In genomic region chr9:121830956-121831293, GRCm38 (mm10) we compare ENCODE assay signal across 8 mouse cellular contexts. TPM values are rescaled to one million over a fixed set of nuclear protein-coding genes. Genes with fewer than 3 reads are reported as not detected.
A peak's percentile ranks its signal among the peaks of the same experiment; 100 is the strongest.
DNase-seq lines count a peak whose midpoint lies in the region; ATAC-seq lines count a peak whose summit lies in the region.

No protein-coding gene starts in this region.

- H3K36me3 ChIP-seq in lung, embryonic 16.5 days (ENCODE audit: control insufficient read depth, insufficient read depth, low read length), result no peaks in the 10 kb centered on the region

- H3K27me3 ChIP-seq in lung, embryonic 16.5 days (ENCODE audit: control insufficient read depth, insufficient read depth, low read depth, low read length), result no peaks in the 10 kb centered on the region

- no peak overlapping the region for H3K4me2 ChIP-seq in lung, embryonic 16.5 days (ENCODE audit: low read depth, low read length)

- intact Hi-C loops in heart, postnatal 14 days (cut with DNase I), result loop anchor here (2.0 to 5.0 kb wide), 3 partner anchors 46 to 134 kb away; no protein-coding TSS in a partner anchor

- no peak overlapping the region for H3K4me3 ChIP-seq in lung, embryonic 16.5 days (ENCODE audit: low read length)

- H3K4me1 ChIP-seq in lung, embryonic 16.5 days (replicated peaks; ENCODE audit: control insufficient read depth, insufficient read depth, low read length), result no peaks in the 10 kb centered on the region

- no peak overlapping the region for H3K27ac ChIP-seq in lung, embryonic 16.5 days (ENCODE audit: low read length)

- ATAC-seq in lung, embryonic 16.5 days (ENCODE audit: low read depth), result peak; percentile 41; the same call in 1 of the 2 replicates

- no peaks in the 10 kb centered on the region for H3K9me3 ChIP-seq in lung, embryonic 16.5 days (ENCODE audit: control insufficient read depth, low read length)

- WGBS in lung, embryonic 16.5 days, result 14% methylated on average over 6 of the region's 6 CpGs

- peak; percentile 73 to 74 for DNase-seq in CD8-positive naive resting alpha-beta T cell, adult 2 months (ENCODE audit: low read depth in 2 of 2, low spot score in 2 of 2)
- DNase-seq in adrenal gland, adult (ENCODE audit: inconsistent age in 2 of 2, low spot score in 1 of 2), result peak; percentile 74 to 94
- DNase-seq in embryo, embryonic 10.5 days (ENCODE audit: low spot score), result peak; percentile 88
- peak; percentile 78 to 90 for DNase-seq in heart, postnatal 14 days
- DNase-seq in layer of hippocampus, adult 18-20 months (ENCODE audit: low spot score in 2 of 2), result peak; percentile 69 to 94
- DNase-seq in retina, adult 2 months (ENCODE audit: low read depth, low spot score), result peak; percentile 71
- peak; percentile 76 for DNase-seq in thymus, postnatal 25 days

- no peak overlapping the region for H3K9ac ChIP-seq in lung, embryonic 16.5 days (ENCODE audit: low read length)

RNA-seq across cellular contexts. Expression of gene Ccdc13, which starts 8.3 kb away (rescaled TPM):
- total RNA-seq in heart, postnatal 14 days (2021), result under 1 TPM in 1 of 2 experiments, not detected in 1; 0.38 TPM
- total RNA-seq in layer of hippocampus, adult 18-20 months (2021), result 1 to 10 TPM; 8.1 to 8.4 TPM
- polyA plus RNA-seq in lung, embryonic 16.5 days (2015; fragmentation: Nextera tagmentation; extraction: Ambion mirVana), result 2.0 and 2.4 TPM in 2 replicates

RNA-seq across cellular contexts. Expression of gene Higd1a, which starts 27.2 kb away (rescaled TPM):
- total RNA-seq in heart, postnatal 14 days (2021), result 100 to 1,000 TPM; 203 to 224 TPM
- 10 to 100 TPM; 79.1 to 86.6 TPM for total RNA-seq in layer of hippocampus, adult 18-20 months (2021)
- polyA plus RNA-seq in lung, embryonic 16.5 days (2015; fragmentation: Nextera tagmentation; extraction: Ambion mirVana), result 152 and 166 TPM in 2 replicates

RNA-seq across cellular contexts. Expression of gene Hhatl, which starts 38.6 kb away (rescaled TPM):
- total RNA-seq in heart, postnatal 14 days (2021), result 100 to 1,000 TPM; 118 to 123 TPM
- 10 to 100 TPM; 17.9 to 20.0 TPM for total RNA-seq in layer of hippocampus, adult 18-20 months (2021)
- 1.4 and 2.4 TPM in 2 replicates for polyA plus RNA-seq in lung, embryonic 16.5 days (2015; fragmentation: Nextera tagmentation; extraction: Ambion mirVana)

RNA-seq across cellular contexts. Expression of gene Klhl40, which starts 53.5 kb away (rescaled TPM):
- total RNA-seq in heart, postnatal 14 days (2021), result 1 to 10 TPM; 6.7 to 6.8 TPM
- total RNA-seq in layer of hippocampus, adult 18-20 months (2021), result 1 to 10 TPM; 4.8 to 5.6 TPM
- polyA plus RNA-seq in lung, embryonic 16.5 days (2015; fragmentation: Nextera tagmentation; extraction: Ambion mirVana), result 0.57 and 2.2 TPM in 2 replicates

Comparison
In these comparisons a context has a peak if more than half of its experiments do, and no peak if none do; other contexts are left out.
1. RNA of gene Ccdc13, which starts 8.3 kb away (total RNA-seq): 8.1 to 8.4 TPM in layer of hippocampus, adult 18-20 months; 0.38 TPM in heart, postnatal 14 days; every median in the first group is over 4 times any median in the second.
2. RNA of gene Hhatl, which starts 38.6 kb away (total RNA-seq): 118 to 123 TPM in heart, postnatal 14 days; 17.9 to 20.0 TPM in layer of hippocampus, adult 18-20 months; every median in the first group is over 4 times any median in the second.
3. Peak in every context shown above with its lines, with median percentiles within 50 percentile points of each other: DNase-seq.